Mouse (Mus musculus): ENCODE measurements around the gene Sox4.

Gene Sox4

GRCm38 (mm10) chr13:28953581-28953991 lies at the start of gene Sox4:
Gene Sox4 (minus strand): TSS chr13:28953713.
- CTCF ChIA-PET: interaction anchor here (0.6 kb wide), 1 partner anchor 914 kb away, joined by 3 read pairs; no protein-coding TSS in a partner anchor

- CTCF ChIA-PET: no interaction called here
Measured at GRCm38 (mm10) chr13:28991899-28992664, 38.6 kb upstream of the Sox4 start.

- CTCF ChIA-PET: no interaction called here
Measured at GRCm38 (mm10) chr13:28988751-28989703, 35.5 kb upstream of the Sox4 start.

- CTCF ChIA-PET: no interaction called here
Measured at GRCm38 (mm10) chr13:28980681-28981080, 27.2 kb upstream of the Sox4 start.

- CTCF ChIA-PET: interaction anchor here (0.6 kb wide), 1 partner anchor 12 kb away, joined by 22 read pairs; no protein-coding TSS in a partner anchor
Measured at GRCm38 (mm10) chr13:28975011-28975410, 21.5 kb upstream of the Sox4 start.

GRCm38 (mm10) chr13:28974597-28974996 lies 21.1 kb upstream of the Sox4 start:
- CTCF ChIA-PET: no interaction called here

GRCm38 (mm10) chr13:28960916-28961315 lies 7.4 kb upstream of the Sox4 start:
- CTCF ChIA-PET: interaction anchor here (0.6 kb wide), 2 partner anchors 125 to 937 kb away, joined by 3 to 6 read pairs; no protein-coding TSS in a partner anchor

GRCm38 (mm10) chr13:28959458-28959978 lies 6.0 kb upstream of the Sox4 start:
- CTCF ChIA-PET: interaction anchor here (0.5 to 0.6 kb wide), 3 partner anchors 198 to 792 kb away, joined by 3 read pairs; no protein-coding TSS in a partner anchor

- CTCF ChIA-PET: no interaction called here
Measured at GRCm38 (mm10) chr13:28959068-28959440, 5.5 kb upstream of the Sox4 start.

- CTCF ChIA-PET: interaction anchor here (0.6 to 1.2 kb wide), 2 partner anchors 602 to 881 kb away, joined by 4 to 10 read pairs; no protein-coding TSS in a partner anchor
Measured at GRCm38 (mm10) chr13:28958211-28959067, 4.9 kb upstream of the Sox4 start.

- CTCF ChIA-PET: interaction anchor here (0.6 to 1.2 kb wide), 3 partner anchors 601 to 881 kb away, joined by 3 to 10 read pairs (median 4); no protein-coding TSS in a partner anchor
Measured at GRCm38 (mm10) chr13:28957765-28958164, 4.3 kb upstream of the Sox4 start.

GRCm38 (mm10) chr13:28952576-28953571 lies 639 bp downstream of the Sox4 start:
- CTCF ChIA-PET: interaction anchor here (0.6 kb wide), 4 partner anchors 11 to 915 kb away, joined by 3 to 9 read pairs (median 4); no protein-coding TSS in a partner anchor

GRCm38 (mm10) chr13:28951691-28952575 lies 1.6 kb downstream of the Sox4 start:
- CTCF ChIA-PET: interaction anchor here (0.6 kb wide), 2 partner anchors 12 to 882 kb away, joined by 3 to 5 read pairs; no protein-coding TSS in a partner anchor

GRCm38 (mm10) chr13:28950623-28951491 lies 2.7 kb downstream of the Sox4 start:
- CTCF ChIA-PET: interaction anchor here (0.6 to 0.9 kb wide), 2 partner anchors 498 to 891 kb away, joined by 3 to 9 read pairs; no protein-coding TSS in a partner anchor

GRCm38 (mm10) chr13:28950266-28950622 lies 3.3 kb downstream of the Sox4 start:
- CTCF ChIA-PET: interaction anchor here (0.9 kb wide), 1 partner anchor 497 kb away, joined by 9 read pairs; no protein-coding TSS in a partner anchor

GRCm38 (mm10) chr13:28949279-28949915 lies 4.1 kb downstream of the Sox4 start:
- CTCF ChIA-PET: no interaction called here

- CTCF ChIA-PET: no interaction called here
Measured at GRCm38 (mm10) chr13:28948541-28948940, 5.0 kb downstream of the Sox4 start.

Data from spleen, embryonic (tissue).